Mouse (Mus musculus) liver, adult 2 months (tissue): ENCODE measurements around the gene Scgb2b27.
"Not testable (repeated sequence)": the region's sequence is repeated elsewhere in the genome, so short reads cannot be mapped to it uniquely, and the experiment has no call there.

Experiments
- CTCF ChIP-seq: fragments of 200-500 bp; IDR thresholded peaks from 2 replicates; pipeline ENCODE4 v1.5.1; 2011; ENCODE audit warnings: low read depth, low read length, control low read depth
- POLR2A ChIP-seq: fragments of 200-500 bp; IDR thresholded peaks from 2 replicates; pipeline ENCODE4 v1.6.1; 2011; ENCODE audit warnings: low read length, control low read depth; ENCODE audit not compliant: insufficient read depth; ENCODE audit errors: extremely low read depth

DNA sequence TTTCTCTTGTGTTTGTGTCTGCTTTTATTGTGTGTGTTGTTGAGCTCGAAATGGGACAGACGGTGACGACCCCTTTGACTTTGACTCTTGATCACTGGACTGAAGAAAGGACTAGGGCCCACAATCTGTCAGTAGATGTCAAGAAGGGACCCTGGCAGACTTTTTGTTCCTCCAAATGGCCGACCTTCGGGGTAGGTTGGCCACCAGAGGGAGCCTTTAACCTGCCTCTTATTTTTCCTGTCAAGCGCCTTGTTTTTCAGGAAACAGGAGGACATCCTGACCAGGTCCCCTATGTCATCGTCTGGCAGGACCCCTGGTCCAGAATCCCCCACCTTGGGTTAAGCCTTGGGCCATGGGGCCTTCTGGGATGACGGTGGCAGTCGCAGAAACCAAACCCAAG, 13.5 kb upstream of the Scgb2b27 start:
- not testable (repeated sequence) for TF ChIP-seq CTCF, POLR2A
